Mouse (Mus musculus) C2C12 (cell line): Measurements from ENCODE around the gene Tmem121.

Experiments
- CEBPB ChIP-seq: IDR thresholded peaks from one replicate; pipeline ENCODE4 v1.6.1; 2011; ENCODE audit warnings: low read depth, mild to moderate bottlenecking, control low read depth, moderate library complexity
- CTCF ChIP-seq: IDR thresholded peaks from one replicate; pipeline ENCODE4 v1.5.1; 2011; ENCODE audit not compliant: control insufficient read depth, insufficient read depth, insufficient read length
- FOSL1 ChIP-seq: IDR thresholded peaks from one replicate; pipeline ENCODE4 v1.8.0; 2011; ENCODE audit warnings: mild to moderate bottlenecking, low read length; ENCODE audit not compliant: poor library complexity, insufficient read depth, severe bottlenecking
- MAX ChIP-seq: IDR thresholded peaks from one replicate; pipeline ENCODE4 v1.6.1; 2011; ENCODE audit warnings: mild to moderate bottlenecking, control low read depth
- MYOD1 ChIP-seq: IDR thresholded peaks from one replicate; pipeline ENCODE4 v1.6.1; 2011; ENCODE audit warnings: low read depth; ENCODE audit not compliant: control insufficient read depth, insufficient read length
- MYOG ChIP-seq: IDR thresholded peaks from one replicate; pipeline ENCODE4 v1.6.1; 2011; ENCODE audit not compliant: control insufficient read depth, insufficient read length; ENCODE audit errors: extremely low read depth
- USF1 ChIP-seq: IDR thresholded peaks from one replicate; pipeline ENCODE4 v1.6.1; 2011; ENCODE audit warnings: low read depth, mild to moderate bottlenecking, control low read depth, moderate library complexity

GRCm38 (mm10) chr12:113217306-113218242 is 31.8 kb downstream of the Tmem121 start:
- TF ChIP-seq CTCF (peak; percentile 70), USF1 (no peak), MAX (no peak), MYOG (no peak), CEBPB (peak; percentile 18), MYOD1 (no peak), FOSL1 (no peak)
